Mouse (Mus musculus) lung, adult 18-20 months (tissue): ENCODE results near the gene Sorbs2.
"Not testable (repeated sequence)": the region's sequence is repeated elsewhere in the genome, so short reads cannot be mapped to it uniquely, and the experiment has no call there.

ENCODE experiments used
- DNase-seq, 2 experiments: peaks; one replicate each; pipeline ENCODE4 v3.0.0; 2022; ENCODE audit warnings: mixed read lengths in 2 of 2

Sorbs2 gene

GRCm38 (mm10) chr8:45845906-45846305 lies 338.3 kb downstream of the Sorbs2 start:
- DNase-seq, result no peak

GRCm38 (mm10) chr8:45855118-45855517 lies 347.5 kb downstream of the Sorbs2 start:
- DNase-seq, result no peak

- peak; percentile 17 to 58 for DNase-seq
Observed at GRCm38 (mm10) chr8:45857734-45858133, 350.1 kb downstream of the Sorbs2 start.

- DNase-seq, result peak; percentile 20 to 43
Observed at GRCm38 (mm10) chr8:45858391-45858790, 350.8 kb downstream of the Sorbs2 start.

DNA sequence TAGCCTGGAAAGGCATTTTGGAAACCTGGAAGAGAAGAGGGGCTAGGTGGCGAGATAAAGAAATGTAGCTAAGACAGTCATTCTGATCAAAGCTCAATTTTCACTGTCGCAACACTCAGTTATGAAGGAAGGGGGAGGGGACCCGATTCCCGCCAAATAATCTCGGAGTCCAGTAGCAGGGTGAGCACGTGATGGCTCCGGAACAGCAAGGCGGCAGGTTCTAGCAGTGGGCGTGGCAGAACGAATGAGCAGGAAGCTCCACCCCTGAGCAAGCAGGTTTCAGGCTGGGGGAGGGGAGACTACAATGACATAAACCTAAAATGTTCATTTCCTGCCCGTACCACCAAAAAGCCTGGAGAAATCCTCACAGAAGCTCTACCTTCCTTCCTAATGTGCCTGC lies 364.0 kb downstream of the Sorbs2 start:
- not testable (repeated sequence) for DNase-seq

DNA sequence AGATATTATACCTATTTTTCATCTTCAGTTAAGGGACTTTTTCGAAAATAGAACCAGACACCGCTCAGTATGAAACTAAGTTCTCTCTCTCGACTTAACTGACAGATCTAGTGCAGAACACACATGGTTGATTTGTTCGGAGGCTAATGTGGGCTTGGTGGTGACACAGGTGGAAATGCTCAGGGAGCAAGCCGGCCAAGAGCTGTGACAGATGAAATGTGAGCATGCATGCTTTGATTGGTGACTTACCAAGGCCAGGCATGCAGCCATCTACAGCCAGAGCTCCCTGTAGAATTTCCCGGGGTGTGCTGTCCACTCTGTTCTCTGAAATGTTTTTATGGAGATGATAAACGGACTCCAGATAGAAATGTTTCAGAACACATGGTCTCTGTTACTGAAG lies 364.5 kb downstream of the Sorbs2 start:
- no peak for DNase-seq

DNA sequence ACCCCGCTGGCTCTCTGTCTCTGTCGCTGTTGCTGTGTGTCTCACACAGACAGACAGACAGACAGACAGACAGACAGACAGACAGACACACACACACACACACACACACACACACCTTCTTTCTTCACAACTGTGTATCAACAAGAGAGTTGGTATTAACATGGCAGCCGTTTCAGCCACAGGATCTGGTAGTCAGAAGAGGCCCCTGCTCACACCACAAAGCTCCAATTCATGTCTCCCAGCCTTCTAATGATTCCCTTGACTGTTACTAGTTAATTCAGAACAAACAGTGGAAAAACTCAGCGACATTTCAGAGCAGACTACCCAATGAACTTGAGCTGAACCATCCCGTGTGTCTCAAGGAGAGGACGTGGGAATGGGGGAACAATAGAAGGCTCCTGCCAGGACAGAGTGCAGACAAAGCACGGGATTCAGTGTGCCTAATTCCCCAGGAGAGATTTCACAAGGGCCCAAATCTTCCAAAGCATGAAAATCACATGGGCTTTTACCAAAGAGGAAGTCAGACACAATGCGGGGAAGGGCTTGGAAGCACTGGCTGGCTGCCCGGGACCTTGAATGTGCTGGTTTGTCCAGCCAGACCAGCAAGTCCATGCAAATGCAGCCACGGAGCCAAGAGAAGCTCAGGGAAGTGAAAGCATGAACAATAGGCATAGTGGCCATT lies 367.5 kb downstream of the Sorbs2 start:
- DNase-seq, result peak; percentile 92 to 94

GRCm38 (mm10) chr8:45876397-45876796 lies 368.8 kb downstream of the Sorbs2 start:
- DNase-seq, result no peak
